Mouse (Mus musculus): ENCODE data around the gene Dgki. TPM values are rescaled to one million over a fixed set of nuclear protein-coding genes. Genes with fewer than 3 reads are reported as not detected.

The Dgki gene
- total RNA-seq, 2 experiments from 2014 or later: 0.61 to 1.7 TPM

DNA sequence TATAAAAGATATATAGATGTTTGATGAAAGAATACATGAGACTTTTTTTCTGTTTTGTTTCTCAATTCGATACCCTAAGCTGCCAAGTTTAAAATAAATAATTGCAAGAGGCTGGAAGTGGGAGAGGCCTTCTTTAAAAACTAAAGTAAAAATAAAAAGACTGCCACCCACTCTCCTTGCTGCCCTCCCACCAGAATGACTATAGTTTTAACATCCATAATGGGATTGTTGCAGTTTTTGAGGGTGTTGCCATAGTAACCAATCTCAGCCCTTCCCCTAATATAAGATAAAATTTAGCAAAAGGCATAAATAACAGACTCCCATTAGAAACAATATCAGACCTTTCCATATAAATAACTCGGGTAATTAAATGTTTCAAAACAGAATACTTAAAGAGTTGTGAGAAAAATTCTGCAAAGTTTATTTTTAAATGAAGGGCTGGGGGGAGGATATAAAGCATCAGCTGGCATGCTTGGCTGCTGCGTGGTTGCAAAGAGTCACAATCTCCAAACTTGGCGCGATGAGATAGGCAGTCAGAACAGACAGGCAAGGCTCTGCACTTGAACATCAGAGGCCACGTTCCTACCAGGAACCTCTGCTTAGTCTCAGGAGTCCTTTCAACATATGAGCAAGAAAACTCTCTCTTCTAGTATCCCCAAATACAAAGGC, 57.8 kb downstream of the Dgki start:
- DNase-seq: no peak

GRCm38 (mm10) chr6:37241434-37241833, 58.5 kb downstream of the Dgki start:
- DNase-seq: no peak

DNA sequence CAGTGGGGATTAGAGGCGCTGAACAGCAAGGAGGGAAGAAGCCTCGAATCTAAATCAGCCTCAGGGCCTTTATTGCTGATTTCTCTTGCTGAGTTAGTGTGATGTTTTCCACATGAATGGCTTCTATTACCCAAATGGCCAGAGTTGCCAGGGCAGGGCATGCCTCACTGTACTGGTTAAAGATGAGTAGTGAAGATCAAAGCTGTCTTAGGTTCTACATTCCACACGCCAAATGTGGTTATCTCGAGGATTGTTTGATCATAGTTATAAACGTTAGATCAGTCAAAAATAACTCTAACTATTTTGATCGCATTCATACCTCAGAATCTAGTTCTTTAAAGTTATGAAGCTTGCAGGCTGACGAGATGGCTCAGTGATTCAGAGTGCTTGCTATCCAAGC, 59.8 kb downstream of the Dgki start:
- no peak for DNase-seq

GRCm38 (mm10) chr6:37236893-37237292, 63.1 kb downstream of the Dgki start:
- no peak for DNase-seq

DNA sequence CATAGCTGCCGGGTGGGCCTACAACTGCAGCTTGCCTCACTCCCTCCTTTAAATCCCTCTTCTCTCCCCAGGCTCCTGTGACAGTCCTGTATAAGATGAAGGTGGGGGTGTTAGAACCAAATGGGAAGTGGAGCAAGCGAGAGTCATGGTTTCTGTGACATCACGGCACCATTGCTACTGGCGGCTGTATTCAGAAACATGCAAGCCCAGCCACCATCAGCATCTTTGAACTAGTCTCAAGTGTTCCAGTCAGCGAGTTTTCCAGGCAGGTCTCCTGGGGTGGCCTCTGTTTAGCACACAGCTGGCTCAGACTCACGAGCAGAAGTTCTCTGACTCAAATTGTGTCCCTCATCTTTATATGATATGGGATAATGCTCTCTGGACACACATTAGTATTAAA, 68.8 kb downstream of the Dgki start:
- no peak for DNase-seq

- no peak for DNase-seq
Measured at GRCm38 (mm10) chr6:37222947-37223510, 77.0 kb downstream of the Dgki start.

DNA sequence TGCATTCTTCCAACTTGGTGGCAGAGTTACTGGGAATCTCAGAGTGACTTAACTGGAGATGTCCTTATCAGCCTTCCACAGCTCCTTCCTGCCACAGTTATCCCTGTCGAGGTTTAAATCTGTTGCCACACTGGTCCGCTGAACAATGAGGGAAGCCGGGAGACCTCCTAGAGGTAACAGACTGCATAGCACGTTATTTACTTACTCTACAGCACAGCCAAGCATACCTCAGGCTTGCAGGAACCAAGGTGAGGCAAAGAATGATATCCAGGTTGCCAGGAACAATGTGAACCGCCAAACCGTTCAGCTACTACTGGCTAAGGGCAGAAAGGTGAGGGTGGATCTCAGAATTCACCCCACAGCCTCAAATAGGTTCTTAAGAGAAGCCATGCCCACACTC, 78.0 kb downstream of the Dgki start:
- no peak for DNase-seq

- no peak for DNase-seq
Measured at GRCm38 (mm10) chr6:37219110-37219509, 80.9 kb downstream of the Dgki start.

DNA sequence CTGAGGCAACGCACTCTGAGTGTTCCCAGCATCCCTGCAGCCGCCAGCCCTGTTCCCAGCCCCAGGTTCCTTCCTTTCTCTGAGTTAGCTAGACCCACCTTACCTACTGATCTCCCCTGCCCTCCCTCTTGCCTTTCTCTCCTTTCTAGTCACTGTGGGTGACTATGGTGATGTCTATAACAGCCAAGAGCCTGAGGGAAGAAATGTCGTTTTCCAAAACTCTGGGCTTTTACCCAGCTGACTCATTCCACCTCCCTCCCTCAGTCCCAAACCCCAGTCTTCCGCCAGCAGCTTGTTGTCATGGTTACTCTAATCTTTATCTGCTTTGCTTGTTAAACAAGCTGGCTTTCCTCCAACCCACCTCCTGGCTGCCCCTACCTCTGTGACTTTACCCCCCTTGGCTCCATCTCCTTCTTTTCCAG, 83.6 kb downstream of the Dgki start:
- no peak for DNase-seq

DNA sequence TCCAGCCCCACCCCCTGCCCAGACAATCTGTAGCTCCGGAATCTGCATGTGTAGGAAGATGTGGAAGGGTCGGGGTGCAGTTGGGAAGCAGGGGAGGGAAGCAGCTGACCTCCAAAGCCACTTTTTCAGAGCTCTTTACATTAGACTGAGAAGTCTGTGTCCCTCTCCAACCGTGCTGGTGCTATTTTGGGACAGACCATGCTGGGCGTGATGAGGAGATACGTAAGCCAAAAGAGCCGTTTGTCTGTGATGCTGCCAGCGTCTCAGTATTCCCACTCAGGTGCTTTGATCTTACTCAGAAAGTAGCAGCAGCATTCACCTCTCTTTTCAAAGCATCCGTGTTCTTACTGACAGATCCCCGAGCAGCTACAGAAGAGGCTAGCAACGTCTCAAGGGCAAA, 84.3 kb downstream of the Dgki start:
- no peak for DNase-seq

- no peak for DNase-seq
Measured at GRCm38 (mm10) chr6:37212930-37213329, 87.1 kb downstream of the Dgki start.

DNA sequence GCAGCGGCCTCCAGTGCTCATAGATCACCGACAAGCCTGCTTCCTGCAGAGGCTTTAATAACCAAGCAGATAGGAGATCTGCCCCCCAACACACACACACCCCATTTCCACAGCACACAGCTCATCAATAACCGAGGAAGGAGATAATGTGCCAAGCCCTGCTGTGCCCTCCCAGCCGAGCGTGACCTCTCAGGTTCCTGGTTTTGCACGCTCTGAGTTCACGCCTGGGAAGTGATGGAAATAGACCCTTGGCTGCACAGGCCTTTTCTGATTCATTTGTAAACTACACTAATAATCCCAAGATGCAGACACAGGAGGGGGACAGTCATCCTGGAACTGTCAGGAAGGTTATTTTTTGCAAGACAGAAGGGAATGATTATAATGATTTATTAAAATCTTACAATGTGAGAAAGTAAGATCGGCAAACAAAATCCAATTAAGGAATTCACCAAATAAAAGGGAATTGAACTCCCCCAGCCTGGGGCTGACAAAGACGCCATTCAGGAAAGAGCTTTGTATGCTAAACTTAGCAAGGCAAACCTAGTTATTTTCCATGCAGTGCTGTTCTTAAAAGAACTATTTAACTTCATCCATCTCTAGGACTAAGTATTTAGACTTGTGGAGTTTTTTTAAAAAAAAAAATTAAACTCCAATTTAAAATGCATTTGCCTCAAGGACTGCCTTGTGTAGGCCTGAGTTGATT, 88.3 kb downstream of the Dgki start:
- no peak for DNase-seq

- DNase-seq: no peak
Measured at GRCm38 (mm10) chr6:37202901-37203300, 97.1 kb downstream of the Dgki start.

GRCm38 (mm10) chr6:37200840-37201239, 99.1 kb downstream of the Dgki start:
- DNase-seq: no peak

- no peak for DNase-seq
Measured at GRCm38 (mm10) chr6:37199502-37199901, 100.5 kb downstream of the Dgki start.

DNA sequence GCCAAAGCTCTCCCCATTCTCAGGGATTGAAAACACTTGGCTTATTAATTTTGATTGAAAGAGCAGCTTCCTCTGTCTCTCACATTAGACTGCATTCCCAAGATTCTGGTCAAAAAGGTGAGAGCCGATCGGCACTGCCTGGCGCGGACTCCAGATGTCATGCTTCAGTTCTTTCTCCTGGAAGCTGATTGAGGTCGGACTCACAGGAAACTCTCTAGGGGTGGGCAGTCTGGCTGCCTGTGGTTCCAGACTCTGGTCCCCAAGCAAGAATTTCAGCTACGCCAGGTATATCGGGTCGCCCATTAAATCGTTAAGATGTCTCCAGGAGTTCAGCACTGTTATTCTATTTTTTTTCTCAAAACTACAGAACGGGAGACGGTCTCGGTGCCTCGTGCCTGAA, 102.2 kb downstream of the Dgki start:
- no peak for DNase-seq

DNA sequence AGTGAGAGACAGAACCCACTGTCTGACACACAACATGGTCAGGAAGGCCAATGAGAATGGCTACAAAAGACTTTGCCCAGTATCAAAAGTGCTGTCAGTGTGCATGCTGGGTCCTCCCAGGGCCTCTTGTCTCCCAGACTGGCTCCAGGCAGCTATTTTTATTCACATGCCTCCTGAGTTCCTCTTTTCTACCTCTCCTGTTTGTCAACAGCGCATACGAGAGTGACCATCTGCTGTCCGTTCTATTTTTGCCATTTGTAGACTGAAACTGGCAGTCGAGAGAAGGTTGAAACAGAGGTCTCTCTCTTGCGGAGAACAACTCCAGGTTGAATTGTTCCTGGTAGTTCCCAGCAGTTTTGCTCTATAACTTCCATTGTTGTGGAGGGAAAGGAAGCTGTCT, 103.1 kb downstream of the Dgki start:
- no peak for DNase-seq

GRCm38 (mm10) chr6:37195766-37196165, 104.2 kb downstream of the Dgki start:
- no peak for DNase-seq

DNA sequence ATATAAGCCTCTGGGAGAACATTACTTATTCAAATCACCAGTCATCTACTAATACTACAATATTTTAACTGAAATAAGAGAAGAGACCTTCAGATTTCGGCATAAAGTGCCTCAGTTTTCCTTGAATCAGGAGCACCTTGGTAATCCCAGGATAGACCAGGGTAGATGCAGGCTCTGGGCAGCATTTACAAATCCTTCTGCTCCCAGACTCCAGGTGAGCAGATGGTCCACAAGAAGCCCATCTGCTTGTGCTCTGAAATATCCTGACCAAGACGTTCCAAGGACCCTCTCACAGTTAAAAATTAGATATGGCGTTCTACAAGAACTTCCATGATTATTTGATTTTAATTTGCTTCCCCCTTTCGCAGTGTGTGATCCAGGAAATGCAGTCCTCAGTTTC, 118.0 kb downstream of the Dgki start:
- no peak for DNase-seq

DNA sequence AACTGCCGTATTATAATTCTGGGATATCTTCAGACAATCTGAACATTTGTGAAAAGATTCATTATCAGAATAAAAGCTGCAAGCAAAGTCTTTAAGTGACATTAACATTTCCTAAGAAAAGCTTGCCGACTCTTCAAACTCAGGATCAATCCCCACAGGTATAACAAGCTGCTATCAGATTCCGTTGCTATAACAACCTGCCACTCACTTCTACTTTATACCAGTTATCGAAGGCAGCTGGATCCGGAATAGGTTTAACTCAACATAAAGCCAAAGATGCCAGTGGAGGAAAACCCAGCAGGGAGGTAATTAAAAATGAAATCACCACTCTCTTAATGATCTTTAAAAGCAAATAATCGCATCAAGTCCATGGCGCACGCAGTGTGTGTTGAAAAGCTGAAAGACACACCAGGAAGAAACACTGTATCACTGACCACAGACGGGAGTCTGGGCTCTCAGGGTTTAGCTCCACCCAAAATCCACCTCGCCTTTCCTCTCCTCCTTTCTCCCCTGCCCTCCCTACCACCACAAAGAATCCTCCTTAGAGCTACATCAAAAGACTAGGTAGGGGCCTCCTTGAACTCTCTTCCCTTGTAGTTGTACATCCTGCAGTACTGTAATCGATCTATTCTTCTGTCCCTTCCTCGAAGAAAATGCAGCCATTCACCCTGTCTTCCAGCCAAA, 128.7 kb downstream of the Dgki start:
- DNase-seq: no peak

GRCm38 (mm10) chr6:37158880-37159279, 141.1 kb downstream of the Dgki start:
- DNase-seq: no peak

GRCm38 (mm10) chr6:37154051-37154450, 145.9 kb downstream of the Dgki start:
- no peak for DNase-seq

GRCm38 (mm10) chr6:37150483-37150882, 149.5 kb downstream of the Dgki start:
- DNase-seq: no peak

Data from gastrocnemius, postnatal 10 days (tissue).